Mouse (Mus musculus) hematopoietic stem cell, adult 5-6 weeks (primary cell): ENCODE measurements around the gene AC170998.1. TPM values are rescaled to one million over a fixed set of nuclear protein-coding genes. Genes with fewer than 3 reads are reported as not detected.
A peak's percentile ranks its signal among the peaks of the same experiment; 100 is the strongest.
"Not testable (repeated sequence)": the region's sequence is repeated elsewhere in the genome, so short reads cannot be mapped to it uniquely, and the experiment has no call there.

Experiments used
- ATAC-seq, 2 experiments: fragments of 125-278 bp in 1 of 2; replicated peaks in 1 of 2; 2 replicates each; pipeline ENCODE4 v1.8.0; 2016 to 2017; ENCODE audit warnings: inconsistent platforms in 2 of 2, mild to moderate bottlenecking in 2 of 2, moderate number of reproducible peaks in 2 of 2, low read depth in 1 of 2, moderate TSS enrichment in 1 of 2; ENCODE audit not compliant: low FRiP score in 2 of 2, poor library complexity in 2 of 2, severe bottlenecking in 2 of 2, insufficient read depth in 1 of 2, low TSS enrichment in 1 of 2
- total RNA-seq: library from RNA; stranded (forward); fragments of 172-1452, 232-1000 nt; gene quantifications from 2 replicates; pipeline ENCODE4 v1.2.3, GENCODE M21; 2017

The AC170998.1 gene
- total RNA-seq, 1 experiment from 2014 or later, result 3.9 TPM

DNA sequence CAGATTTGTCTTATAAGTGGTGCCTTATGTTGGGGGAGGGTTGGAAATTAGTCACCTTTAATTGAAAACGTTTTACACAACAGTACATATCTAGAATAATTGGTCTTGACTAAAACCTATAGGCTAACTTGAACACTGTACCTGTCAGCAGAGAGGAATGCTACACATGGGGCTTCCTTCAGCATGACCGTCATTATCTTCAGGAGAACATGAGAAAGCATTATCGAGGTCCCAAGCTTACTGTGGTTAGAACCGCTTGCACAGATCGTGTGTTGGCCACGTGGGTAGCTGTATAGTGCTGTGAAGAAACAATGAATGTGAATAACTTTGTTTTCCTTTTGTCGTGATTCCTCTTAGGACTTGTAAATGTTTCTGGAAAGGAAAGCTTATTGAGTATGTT lies 26.1 kb upstream of the AC170998.1 start:
- ATAC-seq, result no peak; a peak in 1 of 4 replicates

DNA sequence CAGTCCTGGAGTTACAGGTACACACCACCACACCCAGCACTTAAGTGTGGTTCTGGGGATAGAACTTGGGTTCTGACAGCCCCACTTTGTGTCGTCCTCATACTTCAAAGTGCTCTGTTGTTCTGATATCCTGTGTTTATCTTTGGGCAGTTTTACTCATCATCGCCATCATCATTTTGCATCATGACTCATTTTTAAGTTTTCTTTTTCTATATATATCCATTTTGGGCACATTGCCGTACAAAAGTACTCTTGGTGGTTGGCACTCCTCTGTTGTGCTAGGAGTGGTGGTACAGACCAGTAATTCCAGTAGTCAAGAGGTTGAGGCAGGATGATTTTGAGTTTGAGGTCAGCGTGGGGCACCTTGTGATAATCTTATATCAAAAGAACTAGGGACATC lies 24.7 kb upstream of the AC170998.1 start:
- no peak for ATAC-seq

DNA sequence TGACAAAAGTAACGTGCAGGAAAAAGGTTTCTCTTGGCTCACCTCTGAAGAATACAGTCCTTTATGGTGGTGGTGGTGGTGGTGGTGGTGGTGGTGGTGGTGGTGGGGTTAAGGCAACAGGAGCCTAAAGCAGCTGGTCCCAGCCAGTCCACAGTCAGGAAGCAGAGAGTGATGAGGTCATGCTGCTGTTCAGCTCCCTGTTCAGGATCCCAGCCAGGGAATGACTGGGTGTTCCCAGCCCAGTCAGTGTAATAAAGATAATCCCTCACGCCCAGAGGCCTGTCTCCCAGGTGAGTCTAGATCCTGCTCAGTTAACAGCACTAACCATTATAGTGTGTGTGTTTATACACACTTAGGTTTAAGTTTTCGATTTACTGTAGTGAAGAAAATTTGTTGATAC lies 24.1 kb upstream of the AC170998.1 start:
- ATAC-seq, result no peak

DNA sequence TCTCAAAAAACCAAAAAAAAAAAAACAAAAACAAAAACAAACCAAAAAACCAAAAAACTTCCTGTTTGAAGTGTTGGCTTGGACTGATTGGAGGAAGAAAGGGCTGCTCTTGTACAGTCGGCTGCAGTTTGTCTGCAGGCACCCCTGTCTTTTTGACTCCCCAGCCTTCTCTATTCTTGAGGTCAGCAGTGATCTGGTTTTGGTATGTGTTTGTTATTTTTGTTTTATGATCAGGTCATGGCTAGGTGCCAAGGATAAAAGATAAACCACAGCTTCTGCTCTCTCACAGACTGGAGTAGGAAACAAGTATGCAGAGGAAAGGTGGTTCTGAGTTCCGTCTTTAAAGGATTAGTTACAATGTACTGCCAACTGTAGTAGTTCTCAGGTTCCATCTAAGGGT lies 23.2 kb upstream of the AC170998.1 start:
- ATAC-seq, result peak; percentile 43 to 57; a peak in 2 of 4 replicates

DNA sequence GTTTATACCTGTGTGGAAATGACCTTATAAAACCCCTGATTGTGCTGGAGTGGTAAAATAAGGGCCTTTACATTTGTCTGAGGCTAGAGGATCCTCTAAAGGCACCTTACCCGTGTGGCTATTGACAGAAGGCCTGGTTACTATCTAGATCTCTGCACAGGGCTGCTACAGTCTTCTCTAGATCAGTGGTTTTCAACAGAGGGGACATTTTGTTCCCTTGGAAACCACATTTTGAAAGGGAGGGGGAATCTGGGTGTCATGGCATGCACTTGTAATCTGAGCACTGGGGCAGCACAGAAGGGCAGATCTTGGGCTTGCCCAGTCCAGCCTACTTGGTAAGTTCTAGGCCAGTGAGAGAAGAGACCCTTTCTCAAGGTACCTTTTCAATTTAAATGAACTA lies 19.2 kb upstream of the AC170998.1 start:
- ATAC-seq, result 0 out of 4 replicates have a peak, but pooled peaks of 1 of the 2 experiments have one; percentile 15

DNA sequence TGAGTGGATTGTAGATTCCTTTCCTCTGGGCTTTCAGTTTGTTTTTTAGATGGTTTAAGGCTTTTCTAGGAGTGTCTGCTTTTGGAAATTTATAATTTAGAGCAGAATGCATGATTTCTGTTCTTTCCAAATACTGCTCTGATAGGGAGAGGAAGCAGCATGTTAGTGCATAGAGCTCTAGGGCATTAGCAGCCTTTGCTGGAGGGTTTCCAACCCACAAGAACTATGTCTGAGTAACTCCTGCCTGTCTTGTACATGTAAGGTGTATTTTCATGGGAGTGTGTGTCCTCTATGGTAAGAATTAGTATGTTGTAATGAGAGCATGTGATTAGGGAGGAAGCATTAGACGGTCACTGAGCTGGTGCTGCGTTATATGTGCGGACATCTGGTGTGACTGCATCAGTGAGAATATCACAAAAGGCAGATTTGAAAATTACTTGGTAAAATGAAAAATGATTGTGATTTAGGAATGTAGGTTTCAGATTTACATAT lies 18.7 kb upstream of the AC170998.1 start:
- peak in 1 of 2 experiments; percentile 17; a peak in 1 of 4 replicates for ATAC-seq

DNA sequence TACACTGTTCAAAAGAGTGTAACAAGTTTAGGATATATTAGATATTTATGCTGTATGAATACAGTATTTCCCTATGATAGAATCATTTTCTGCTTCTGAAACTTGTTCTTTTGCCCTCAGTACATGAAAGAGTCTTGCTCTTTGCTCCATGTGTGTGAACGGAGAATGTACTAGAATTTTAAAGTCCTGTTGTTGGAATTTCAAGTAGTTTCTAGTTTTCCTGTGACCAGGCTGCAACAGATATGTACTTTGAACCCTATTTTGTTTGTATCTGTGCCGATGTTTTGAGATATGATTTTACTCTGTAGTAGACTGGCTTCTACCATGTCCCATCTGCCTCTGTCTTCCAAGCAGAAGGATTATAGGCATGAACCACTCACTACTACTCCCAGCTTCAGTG lies 18.1 kb upstream of the AC170998.1 start:
- no peak for ATAC-seq

DNA sequence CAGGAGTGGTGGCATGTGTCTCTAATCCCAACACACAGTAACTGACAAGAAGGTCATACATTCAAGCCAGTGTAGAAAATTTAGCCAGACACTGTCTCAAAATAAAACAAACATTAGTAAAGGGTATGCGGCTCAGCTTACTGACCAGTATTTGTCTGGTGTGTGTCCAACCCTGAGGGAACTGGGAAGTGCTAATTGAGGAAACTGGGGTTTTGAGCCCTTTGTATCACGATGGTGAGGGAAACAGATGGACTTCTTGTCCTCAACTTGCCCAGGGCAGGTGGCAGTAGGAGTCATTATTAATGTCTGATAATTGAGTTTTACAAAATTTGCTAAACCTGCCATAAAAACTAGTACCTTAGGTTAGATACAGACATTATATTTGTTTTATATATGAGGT lies 16.9 kb upstream of the AC170998.1 start:
- peak; percentile 33 to 34; a peak in 1 of 4 replicates for ATAC-seq

DNA sequence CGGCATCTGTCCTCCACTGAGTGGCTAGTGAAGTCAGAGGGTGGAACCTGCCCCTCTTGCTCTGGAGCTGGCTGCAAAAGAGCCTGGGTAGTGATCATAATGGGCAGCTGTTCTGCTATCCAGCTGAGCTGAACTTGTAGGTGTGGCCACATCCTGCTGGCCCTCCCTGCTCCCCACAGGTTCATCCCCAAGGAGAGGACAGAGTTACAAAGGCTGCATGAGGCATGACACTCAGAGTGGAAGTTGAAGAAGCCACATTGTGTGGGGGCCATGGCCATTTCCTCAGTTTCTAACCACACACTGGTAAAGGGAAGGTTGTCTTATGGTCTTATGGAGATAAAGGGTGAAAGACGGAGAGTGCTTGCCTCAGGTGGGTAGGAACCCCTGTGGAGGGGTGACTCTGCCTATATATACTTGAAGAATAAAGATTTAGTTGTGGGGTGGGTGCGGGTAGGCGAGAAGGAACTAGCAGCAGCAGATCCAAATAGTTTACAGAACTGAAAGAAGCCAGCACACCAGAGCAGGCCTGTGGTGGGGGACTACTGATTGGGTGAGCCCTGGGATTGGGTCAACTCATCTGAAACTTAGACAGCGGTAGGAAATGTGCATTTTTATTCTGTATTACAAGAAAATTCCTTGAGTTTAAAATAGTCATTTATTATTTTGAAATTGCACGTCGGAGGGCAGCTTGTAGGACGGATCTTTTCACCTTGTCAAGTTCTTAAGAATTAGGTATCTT lies 16.2 kb upstream of the AC170998.1 start:
- peak; percentile 54 to 61 for ATAC-seq

DNA sequence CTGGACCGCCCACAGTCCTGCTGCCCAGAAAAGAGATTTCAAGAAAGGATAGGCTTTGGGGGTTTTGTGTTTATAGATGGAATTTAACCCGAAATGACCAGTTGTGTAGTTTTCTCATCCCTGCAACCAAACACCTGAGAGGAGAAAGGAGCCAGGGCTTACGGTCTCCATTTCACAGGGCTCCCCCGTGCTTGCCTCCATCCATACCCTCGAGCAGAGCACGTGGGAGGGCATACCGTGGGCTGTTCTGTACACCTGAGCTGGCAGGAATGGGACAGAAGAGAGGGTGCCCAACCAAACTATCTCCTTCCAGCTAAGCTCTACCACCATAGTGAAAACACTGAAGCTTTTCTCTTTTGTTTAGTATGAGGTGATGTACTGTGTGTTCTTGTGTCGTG lies 15.6 kb upstream of the AC170998.1 start:
- ATAC-seq, result no peak

DNA sequence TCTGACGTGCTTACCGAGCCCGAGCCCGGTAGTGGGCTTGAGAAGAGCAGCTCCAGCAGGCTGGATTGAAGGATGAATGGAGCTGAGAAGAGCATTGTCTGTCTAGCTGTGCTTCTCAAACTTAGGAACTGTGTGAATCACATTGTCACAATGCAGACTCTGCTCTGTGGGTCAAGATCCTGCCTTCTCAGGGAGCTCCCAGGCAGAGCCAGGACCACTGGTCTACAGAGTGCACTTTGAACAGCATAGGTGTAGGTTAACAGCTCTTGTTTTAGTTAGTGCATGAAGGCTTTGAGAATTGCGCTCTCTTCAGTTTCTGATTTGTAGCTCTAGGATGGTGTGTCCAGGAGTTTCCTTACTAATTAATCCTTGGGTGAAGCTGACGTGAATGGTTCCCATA lies 14.6 kb upstream of the AC170998.1 start:
- ATAC-seq, result no peak

DNA sequence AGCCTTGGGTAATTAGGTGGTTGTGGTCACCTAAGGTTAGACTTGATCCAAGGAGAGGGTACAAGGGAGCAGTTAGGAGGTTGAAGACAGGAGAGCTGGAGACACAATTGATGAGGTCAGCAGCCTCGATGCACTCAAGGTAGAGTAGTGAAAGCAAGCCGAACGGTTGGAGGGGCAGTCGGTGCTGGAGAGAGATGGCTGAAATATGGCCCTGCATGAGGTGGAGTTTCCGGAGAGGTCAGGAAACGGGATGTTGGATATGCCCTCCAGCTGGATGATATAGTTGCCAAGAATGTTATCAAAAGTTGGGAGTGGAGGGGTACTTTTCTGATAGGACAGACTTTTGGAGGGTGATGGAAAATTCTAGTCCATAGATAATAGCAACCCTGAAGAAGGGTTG lies 13.6 kb upstream of the AC170998.1 start:
- ATAC-seq, result no peak

DNA sequence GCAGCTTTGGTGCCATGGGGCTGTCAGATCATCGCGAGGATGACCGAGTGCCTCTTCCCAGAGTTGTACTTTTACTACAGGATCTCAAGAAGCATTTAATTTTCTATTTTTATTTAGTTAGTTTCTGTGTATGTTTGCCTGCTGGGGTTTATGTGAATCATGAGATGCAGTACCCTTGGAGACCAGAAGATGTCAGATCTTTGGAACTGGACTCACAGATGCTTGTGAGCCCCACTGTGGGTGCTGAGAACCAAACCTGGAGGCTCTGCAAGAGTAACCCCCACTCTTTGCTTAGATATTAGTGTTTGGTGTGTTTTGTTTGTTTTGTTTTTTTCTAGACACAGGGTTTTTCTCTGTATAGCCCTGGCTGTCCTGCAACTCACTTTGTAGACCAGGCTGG lies 11.9 kb upstream of the AC170998.1 start:
- no peak for ATAC-seq

DNA sequence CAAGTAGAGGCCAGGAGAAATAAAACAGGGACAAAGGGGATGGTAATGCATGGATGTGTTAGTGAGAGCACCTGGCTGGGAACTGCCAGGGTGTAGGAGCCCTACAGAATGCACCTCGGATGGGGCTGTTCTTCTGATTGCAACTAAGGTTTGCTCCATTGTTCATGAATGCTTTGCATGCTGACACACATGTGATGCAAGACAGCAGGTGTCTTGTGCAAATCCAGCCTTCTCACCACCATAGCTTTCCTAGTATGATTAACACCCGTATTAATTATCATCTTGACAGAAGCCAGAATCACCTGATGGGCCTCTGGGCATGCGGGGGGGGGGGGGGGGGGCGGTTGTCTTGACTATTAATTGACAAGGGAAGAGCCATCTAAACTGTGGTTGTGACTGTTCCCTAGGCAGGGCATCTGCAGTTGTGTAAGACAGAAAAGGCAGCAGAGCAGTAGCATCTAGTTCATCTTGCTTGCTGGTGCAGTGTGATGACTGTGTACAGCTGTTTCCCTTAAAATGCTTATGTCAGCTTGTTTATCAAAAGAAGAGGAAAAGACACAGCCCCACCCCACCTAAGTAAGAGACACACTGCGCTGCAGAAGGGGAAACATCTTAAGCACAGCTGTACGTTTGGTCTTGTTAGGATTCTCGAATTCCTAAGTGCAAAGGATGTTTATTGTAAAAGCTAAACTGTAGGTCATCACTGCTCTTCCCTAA lies 9.9 kb upstream of the AC170998.1 start:
- ATAC-seq, result no peak

DNA sequence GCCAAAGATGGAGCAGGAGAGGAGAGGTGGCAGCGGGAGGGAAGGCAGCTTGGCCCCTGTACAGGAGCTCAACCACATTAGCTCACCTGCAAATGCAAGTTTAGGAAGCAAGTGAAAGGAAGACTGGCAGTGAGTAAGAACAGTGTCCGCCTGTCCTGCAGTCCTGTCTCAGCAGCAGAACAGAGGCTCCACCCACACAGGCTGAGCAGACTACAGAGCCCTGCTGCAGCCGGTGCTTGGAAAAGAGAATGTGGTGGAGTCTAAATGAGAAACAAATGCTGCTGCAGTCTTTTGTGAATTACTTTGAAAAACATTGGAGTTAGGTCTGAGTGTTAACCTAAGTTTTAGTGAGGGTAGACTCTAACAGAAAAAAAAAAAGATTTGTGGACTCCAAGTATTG lies 8.3 kb upstream of the AC170998.1 start:
- ATAC-seq, result no peak

DNA sequence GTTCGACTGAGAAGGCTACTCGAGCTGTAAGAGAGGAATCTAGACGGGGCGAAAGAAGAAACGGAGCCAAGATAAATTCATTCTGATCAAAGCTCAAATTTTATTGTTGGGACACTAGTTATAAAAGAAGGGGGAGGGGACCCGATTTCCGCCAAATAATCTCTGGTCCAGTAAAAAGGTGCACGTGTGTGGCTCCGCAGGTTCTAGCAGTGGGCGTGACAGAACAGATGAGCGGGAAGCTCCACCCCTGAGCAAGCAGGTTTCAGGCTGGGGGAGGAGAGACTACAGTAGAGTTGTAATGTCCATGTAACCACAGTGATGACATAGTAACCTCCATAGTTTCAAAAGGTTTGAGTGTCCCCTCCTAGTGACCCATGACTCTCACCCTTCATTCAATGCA lies 1.6 kb downstream of the AC170998.1 start:
- ATAC-seq, result not testable (repeated sequence)

DNA sequence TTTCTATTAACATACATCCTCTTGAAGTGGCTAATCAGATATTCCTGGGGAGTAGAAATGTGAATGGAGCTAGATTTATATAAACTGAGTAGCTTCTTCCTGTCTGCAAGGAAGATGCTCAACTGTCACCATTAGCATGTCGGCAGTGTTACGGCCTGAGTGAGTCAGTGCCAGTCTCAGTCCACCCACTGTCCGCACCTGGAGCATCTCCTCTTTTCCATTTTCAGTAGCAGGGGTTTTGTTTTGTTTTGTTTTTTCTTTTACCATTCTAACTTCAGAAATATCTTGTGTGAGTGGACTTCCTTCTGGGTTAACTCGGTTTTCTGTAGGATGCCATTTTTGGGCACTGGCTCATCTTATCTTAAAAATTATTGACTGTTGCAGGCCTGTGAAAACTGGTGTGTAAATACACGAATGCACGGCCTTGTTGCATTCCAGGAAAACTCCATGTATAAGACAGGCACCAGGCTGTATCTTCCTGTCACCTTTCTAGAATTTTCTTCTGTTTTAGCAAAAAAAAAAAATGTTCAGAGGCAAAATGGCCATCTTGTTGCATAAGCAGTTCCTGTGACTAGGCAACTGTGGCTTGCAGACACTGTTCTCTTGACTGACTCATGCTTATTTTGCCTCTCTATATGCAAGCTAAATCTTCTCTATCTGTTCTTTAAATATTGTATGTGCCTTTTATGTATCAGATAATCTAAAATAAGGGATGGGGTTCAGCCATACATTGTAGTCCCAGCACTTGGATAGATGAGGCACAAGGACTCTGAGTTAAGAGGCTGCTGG lies 9.6 kb downstream of the AC170998.1 start:
- no peak for ATAC-seq

DNA sequence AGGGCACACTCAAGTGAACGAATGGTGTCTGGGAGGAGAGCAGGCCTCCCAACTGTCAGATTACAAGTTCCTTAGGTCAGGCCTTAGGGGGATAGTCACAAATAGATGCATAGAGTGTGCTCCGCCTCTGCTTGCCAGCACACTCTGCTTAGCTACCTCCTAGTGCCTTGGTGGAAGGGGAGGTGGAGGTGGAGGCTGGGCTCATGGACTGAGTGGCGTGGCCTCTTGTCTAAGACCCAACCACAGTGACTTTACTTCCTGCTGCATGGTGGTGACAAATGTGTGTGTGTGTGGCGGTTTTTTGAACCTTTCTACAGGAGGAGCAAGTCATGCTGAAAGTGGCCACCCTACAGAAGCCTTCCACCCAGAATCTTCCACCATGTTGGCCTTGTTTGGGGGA lies 10.6 kb downstream of the AC170998.1 start:
- peak; percentile 96 to 97 for ATAC-seq
